Mouse (Mus musculus): ENCODE measurements around the gene Gtpbp3. TPM values are rescaled to one million over a fixed set of nuclear protein-coding genes. Genes with fewer than 3 reads are reported as not detected.

Gtpbp3 gene
- polyA plus RNA-seq, 1 experiment from 2014 or later: 14.3 TPM

Other genes starting within 250 kb of the Gtpbp3 start
- 16.4 and 18.5 TPM in 2 replicates for gene Myo9b, start 215.4 kb upstream of the Gtpbp3 start, polyA plus RNA-seq (2015; fragmentation: Nextera tagmentation; extraction: Ambion mirVana)
- gene Haus8, start 215.2 kb upstream of the Gtpbp3 start, polyA plus RNA-seq (2015; fragmentation: Nextera tagmentation; extraction: Ambion mirVana): 58.2 and 58.7 TPM in 2 replicates
- gene Use1, start 121.3 kb upstream of the Gtpbp3 start, polyA plus RNA-seq (2015; fragmentation: Nextera tagmentation; extraction: Ambion mirVana): 109 and 112 TPM in 2 replicates
- 4.6 and 6.2 TPM in 2 replicates for gene Ocel1, start 116.8 kb upstream of the Gtpbp3 start, polyA plus RNA-seq (2015; fragmentation: Nextera tagmentation; extraction: Ambion mirVana)
- 20.2 and 21.3 TPM in 2 replicates for gene Nr2f6, start 106.1 kb upstream of the Gtpbp3 start, polyA plus RNA-seq (2015; fragmentation: Nextera tagmentation; extraction: Ambion mirVana)
- gene Ushbp1, start 92.3 kb upstream of the Gtpbp3 start, polyA plus RNA-seq (2015; fragmentation: Nextera tagmentation; extraction: Ambion mirVana): 6.2 and 7.1 TPM in 2 replicates
- 83.3 and 90.9 TPM in 2 replicates for gene Babam1, start 91.2 kb upstream of the Gtpbp3 start, polyA plus RNA-seq (2015; fragmentation: Nextera tagmentation; extraction: Ambion mirVana)
- gene Ankle1, start 82.1 kb upstream of the Gtpbp3 start, polyA plus RNA-seq (2015; fragmentation: Nextera tagmentation; extraction: Ambion mirVana): 9.5 and 10.3 TPM in 2 replicates
- gene Abhd8, start 24.4 kb upstream of the Gtpbp3 start, polyA plus RNA-seq (2015; fragmentation: Nextera tagmentation; extraction: Ambion mirVana): 127 and 136 TPM in 2 replicates
- gene Mrpl34, start 23.1 kb upstream of the Gtpbp3 start, polyA plus RNA-seq (2015; fragmentation: Nextera tagmentation; extraction: Ambion mirVana): 222 and 230 TPM in 2 replicates
- 212 and 214 TPM in 2 replicates for gene Dda1, start 18.9 kb upstream of the Gtpbp3 start, polyA plus RNA-seq (2015; fragmentation: Nextera tagmentation; extraction: Ambion mirVana)
- 6.6 and 7.1 TPM in 2 replicates for gene Ano8, start 2.1 kb upstream of the Gtpbp3 start, polyA plus RNA-seq (2015; fragmentation: Nextera tagmentation; extraction: Ambion mirVana)
- 13.8 and 14.0 TPM in 2 replicates for gene Plvap, start 23.6 kb downstream of the Gtpbp3 start, polyA plus RNA-seq (2015; fragmentation: Nextera tagmentation; extraction: Ambion mirVana)
- 0.31 and 0.49 TPM in 2 replicates for gene Ccdc194, start 37.6 kb downstream of the Gtpbp3 start, polyA plus RNA-seq (2015; fragmentation: Nextera tagmentation; extraction: Ambion mirVana)
- gene Bst2, start 49.4 kb downstream of the Gtpbp3 start, polyA plus RNA-seq (2015; fragmentation: Nextera tagmentation; extraction: Ambion mirVana): 16.0 and 17.2 TPM in 2 replicates
- 55.3 and 59.6 TPM in 2 replicates for gene Mvb12a, start 54.8 kb downstream of the Gtpbp3 start, polyA plus RNA-seq (2015; fragmentation: Nextera tagmentation; extraction: Ambion mirVana)
- gene Tmem221, start 70.8 kb downstream of the Gtpbp3 start, polyA plus RNA-seq (2015; fragmentation: Nextera tagmentation; extraction: Ambion mirVana): 0.19 TPM in 1 of 2 replicates, not detected in the other
- gene Nxnl1, start 78.5 kb downstream of the Gtpbp3 start, polyA plus RNA-seq (2015; fragmentation: Nextera tagmentation; extraction: Ambion mirVana): not detected in 2 replicates
- 78.5 and 81.9 TPM in 2 replicates for gene Slc27a1, start 80.8 kb downstream of the Gtpbp3 start, polyA plus RNA-seq (2015; fragmentation: Nextera tagmentation; extraction: Ambion mirVana)
- 197 and 204 TPM in 2 replicates for gene Pgls, start 104.1 kb downstream of the Gtpbp3 start, polyA plus RNA-seq (2015; fragmentation: Nextera tagmentation; extraction: Ambion mirVana)
- 6.9 and 8.2 TPM in 2 replicates for gene Fam129c, start 109.5 kb downstream of the Gtpbp3 start, polyA plus RNA-seq (2015; fragmentation: Nextera tagmentation; extraction: Ambion mirVana)
- 57.5 and 63.2 TPM in 2 replicates for gene Colgalt1, start 122.9 kb downstream of the Gtpbp3 start, polyA plus RNA-seq (2015; fragmentation: Nextera tagmentation; extraction: Ambion mirVana)
- gene Unc13a, start 183.7 kb downstream of the Gtpbp3 start, polyA plus RNA-seq (2015; fragmentation: Nextera tagmentation; extraction: Ambion mirVana): 18.0 and 18.9 TPM in 2 replicates
- 3.5 TPM in 2 replicates for gene Jak3, start 188.2 kb downstream of the Gtpbp3 start, polyA plus RNA-seq (2015; fragmentation: Nextera tagmentation; extraction: Ambion mirVana)
- gene Insl3, start 201.1 kb downstream of the Gtpbp3 start, polyA plus RNA-seq (2015; fragmentation: Nextera tagmentation; extraction: Ambion mirVana): 0.31 and 0.79 TPM in 2 replicates
- gene B3gnt3, start 213.7 kb downstream of the Gtpbp3 start, polyA plus RNA-seq (2015; fragmentation: Nextera tagmentation; extraction: Ambion mirVana): 0.32 and 0.34 TPM in 2 replicates
- 62.2 and 68.2 TPM in 2 replicates for gene Fcho1, start 237.6 kb downstream of the Gtpbp3 start, polyA plus RNA-seq (2015; fragmentation: Nextera tagmentation; extraction: Ambion mirVana)